Mouse (Mus musculus) small intestine, adult 2 months (tissue): ENCODE measurements around the gene Nphs1. TPM values are rescaled to one million over a fixed set of nuclear protein-coding genes. Genes with fewer than 3 reads are reported as not detected.

ENCODE experiments used
- H3K27ac ChIP-seq: fragments of 200-500 bp; 2 replicates; pipeline ENCODE4 v1.5.1; 2012; ENCODE audit warnings: low read depth, low read length, control low read depth, inconsistent platforms; ENCODE audit not compliant: insufficient read depth
- H3K27me3 ChIP-seq: fragments of 200-500 bp; 2 replicates; pipeline ENCODE4 v1.6.1; 2012; ENCODE audit warnings: mild to moderate bottlenecking, moderate library complexity, low read length, inconsistent platforms; ENCODE audit not compliant: control insufficient read depth, insufficient read depth
- H3K36me3 ChIP-seq: fragments of 200-500 bp; 2 replicates; pipeline ENCODE4 v1.6.1; 2012; ENCODE audit warnings: mild to moderate bottlenecking, low read length, control low read depth, inconsistent platforms; ENCODE audit not compliant: control insufficient read depth, insufficient read depth
- H3K4me1 ChIP-seq: fragments of 200-500 bp; 2 replicates; pipeline ENCODE4 v1.6.1; 2012; ENCODE audit warnings: low read length, inconsistent platforms, mixed read lengths; ENCODE audit not compliant: control insufficient read depth, insufficient read depth, insufficient read length
- H3K4me3 ChIP-seq: fragments of 200-500 bp; 2 replicates; pipeline ENCODE4 v1.5.1; 2012; ENCODE audit warnings: low read depth, mild to moderate bottlenecking, control low read depth, inconsistent platforms, low read length, moderate library complexity
- CTCF ChIP-seq: fragments of 200-500 bp; IDR thresholded peaks from 2 replicates; pipeline ENCODE4 v1.5.1; 2012; ENCODE audit warnings: low read depth, mild to moderate bottlenecking, control low read depth, inconsistent platforms, low read length, moderate library complexity, mixed read lengths; ENCODE audit not compliant: insufficient replicate concordance, insufficient read length; ENCODE audit errors: extremely low read depth
- POLR2A ChIP-seq: fragments of 200-500 bp; IDR thresholded peaks from 2 replicates; pipeline ENCODE4 v1.6.1; 2012; ENCODE audit warnings: low read depth, mild to moderate bottlenecking, control low read depth, inconsistent platforms, low read length, moderate library complexity
- whole genome bisulfite sequencing: fragments of 180-500 bp; shearing (Covaris S2); methylation state at CpG from one replicate; pipeline ENCODE4 v1.1.7; 2018; 5-methylcytosine and 5-hydroxymethylcytosine counted together
- polyA plus RNA-seq: library from polyadenylated mRNA; depleted of rRNA; stranded (reverse); fragments of >200 nt; gene quantifications from 2 replicates; pipeline ENCODE4 v1.2.3, GENCODE M21; 2012

Gene Nphs1
- polyA plus RNA-seq, 1 experiment, result 0.14 TPM

GRCm38 (mm10) chr7:30520396-30520795, 62.3 kb downstream of the Nphs1 start:
- no peak overlapping the region for H3K27ac ChIP-seq
- no peaks in the 10 kb centered on the region for H3K4me1 ChIP-seq
- 75% methylated on average over 4 of the region's 4 CpGs for WGBS
- TF ChIP-seq POLR2A, result no peak
- no peak for TF ChIP-seq CTCF
- H3K27me3 ChIP-seq, result no peaks in the 10 kb centered on the region
- H3K4me3 ChIP-seq, result no peak overlapping the region
- H3K36me3 ChIP-seq, result no peaks in the 10 kb centered on the region

- TF ChIP-seq POLR2A, result no peak
- TF ChIP-seq CTCF, result no peak
- Histone ChIP-seq H3K4me3 (no peak overlapping the region), H3K36me3 (no peaks in the 10 kb centered on the region), H3K4me1 (no peaks in the 10 kb centered on the region), H3K27me3 (no peaks in the 10 kb centered on the region), H3K27ac (no peak overlapping the region)
- WGBS, result 79% methylated on average over 5 of the region's 5 CpGs
Observed at GRCm38 (mm10) chr7:30520856-30521255, 62.7 kb downstream of the Nphs1 start.

GRCm38 (mm10) chr7:30522871-30523270, 64.8 kb downstream of the Nphs1 start:
- Histone ChIP-seq H3K4me3 (no peak overlapping the region), H3K27me3 (no peaks in the 10 kb centered on the region), H3K36me3 (no peaks in the 10 kb centered on the region; the same call in 1 of the 2 replicates), H3K27ac (no peak overlapping the region), H3K4me1 (peaks cover 3% of the 10 kb centered on the region; the same call in 1 of the 2 replicates)
- TF ChIP-seq POLR2A, result no peak
- 96% methylated on average over 10 of the region's 10 CpGs for WGBS

- Histone ChIP-seq H3K36me3 (no peaks in the 10 kb centered on the region; the same call in 1 of the 2 replicates), H3K4me3 (no peak overlapping the region), H3K27me3 (no peaks in the 10 kb centered on the region), H3K27ac (no peak overlapping the region), H3K4me1 (peaks cover 3% of the 10 kb centered on the region; the same call in 1 of the 2 replicates)
- WGBS, result 82% methylated on average over 6 of the region's 6 CpGs
- TF ChIP-seq CTCF, result no peak
- TF ChIP-seq POLR2A, result no peak
Observed at GRCm38 (mm10) chr7:30524487-30524886, 66.4 kb downstream of the Nphs1 start.

GRCm38 (mm10) chr7:30525954-30526353, 67.8 kb downstream of the Nphs1 start:
- Histone ChIP-seq H3K4me3 (peak overlapping the region; percentile 43), H3K27me3 (no peaks in the 10 kb centered on the region), H3K27ac (no peak overlapping the region), H3K36me3 (no peaks in the 10 kb centered on the region; the same call in 1 of the 2 replicates), H3K4me1 (peaks cover 3% of the 10 kb centered on the region; the same call in 1 of the 2 replicates)
- 30% methylated on average over 10 of the region's 10 CpGs for WGBS
- no peak for TF ChIP-seq POLR2A
- TF ChIP-seq CTCF, result no peak

GRCm38 (mm10) chr7:30526399-30526798, 68.3 kb downstream of the Nphs1 start:
- 50% methylated on average over 17 of the region's 17 CpGs for WGBS
- Histone ChIP-seq H3K4me3 (peak overlapping the region; percentile 43), H3K4me1 (peaks cover 3% of the 10 kb centered on the region; the same call in 1 of the 2 replicates), H3K27ac (no peak overlapping the region), H3K36me3 (no peaks in the 10 kb centered on the region; the same call in 1 of the 2 replicates), H3K27me3 (no peaks in the 10 kb centered on the region)
- TF ChIP-seq POLR2A (no peak), CTCF (no peak)

- H3K27ac ChIP-seq, result no peak overlapping the region
- H3K36me3 ChIP-seq, result no peaks in the 10 kb centered on the region; the same call in 1 of the 2 replicates
- H3K4me3 ChIP-seq, result no peak overlapping the region
- H3K4me1 ChIP-seq, result peaks cover 3% of the 10 kb centered on the region; the same call in 1 of the 2 replicates
- no peaks in the 10 kb centered on the region for H3K27me3 ChIP-seq
- WGBS, result 90% methylated on average over 14 of the region's 14 CpGs
- no peak for TF ChIP-seq CTCF
- no peak for TF ChIP-seq POLR2A
Observed at GRCm38 (mm10) chr7:30526981-30527380, 68.9 kb downstream of the Nphs1 start.

GRCm38 (mm10) chr7:30531291-30531815, 73.2 kb downstream of the Nphs1 start:
- H3K27me3 ChIP-seq, result no peaks in the 10 kb centered on the region
- WGBS, result 92% methylated on average over 9 of the region's 9 CpGs
- no peaks in the 10 kb centered on the region; the same call in 1 of the 2 replicates for H3K36me3 ChIP-seq
- peaks cover 6% of the 10 kb centered on the region for H3K4me1 ChIP-seq
- no peak for TF ChIP-seq POLR2A
- TF ChIP-seq CTCF, result no peak
- no peak overlapping the region for H3K27ac ChIP-seq
- H3K4me3 ChIP-seq, result no peak overlapping the region
